Mouse (Mus musculus): ENCODE measurements around the gene Ascl3. TPM values are rescaled to one million over a fixed set of nuclear protein-coding genes. Genes with fewer than 3 reads are reported as not detected.

The Ascl3 gene
- polyA plus RNA-seq, 1 experiment = not detected

GRCm38 (mm10) chr7:109704461-109704860 lies 27.1 kb downstream of the Ascl3 start:
- no peaks in the 10 kb centered on the region for H3K27me3 ChIP-seq (ENCODE audit: control insufficient read depth, insufficient read depth, low read length, poor library complexity, severe bottlenecking)
- no peak for TF ChIP-seq EP300 (IDR thresholded peaks at IDR 0.05; ENCODE audit: insufficient read depth, low read depth, low read length)
- no peak for TF ChIP-seq POLR2A (IDR thresholded peaks at IDR 0.05; ENCODE audit: insufficient read depth, low read length)
- TF ChIP-seq CTCF (IDR thresholded peaks at IDR 0.05; ENCODE audit: low read depth, low read length) = no peak
- no peaks in the 10 kb centered on the region for H3K4me1 ChIP-seq (ENCODE audit: control insufficient read depth, insufficient read depth, low read length)
- peak overlapping the region; percentile 82 for H3K9ac ChIP-seq (ENCODE audit: low read depth, poor library complexity, severe bottlenecking)
- H3K4me3 ChIP-seq (ENCODE audit: low read depth, low read length) = peak overlapping the region; percentile 71
- H3K27ac ChIP-seq (ENCODE audit: insufficient read depth, low read length) = no peak overlapping the region
- H3K36me3 ChIP-seq (ENCODE audit: control insufficient read depth, insufficient read depth, low read length, poor library complexity, severe bottlenecking) = peaks cover 17% of the 10 kb centered on the region
- no peaks in the 10 kb centered on the region for H3K9me3 ChIP-seq (replicated peaks; ENCODE audit: control insufficient read depth, insufficient read depth, low read length, poor library complexity, severe bottlenecking)

DNA sequence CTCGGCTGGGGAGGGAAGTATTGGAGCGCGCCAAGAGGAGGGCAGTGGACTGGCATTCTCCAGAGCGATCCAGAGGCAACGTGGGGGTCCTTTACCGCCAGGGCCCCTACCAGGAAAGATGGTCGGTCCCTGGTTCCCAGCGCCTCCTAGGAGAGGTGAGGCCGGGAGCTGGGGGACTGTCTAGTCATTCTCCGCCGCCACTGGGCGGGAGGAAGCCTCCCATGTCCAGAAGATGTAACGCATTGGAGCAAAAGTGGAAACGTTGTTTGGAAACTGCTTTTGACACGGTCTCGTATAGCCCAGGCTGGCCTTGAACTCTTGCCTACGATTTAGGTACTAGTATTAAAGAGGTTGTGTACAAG lies 27.5 kb downstream of the Ascl3 start:
- Histone ChIP-seq H3K9ac (ENCODE audit: low read depth, poor library complexity, severe bottlenecking) (peak overlapping the region; percentile 82), H3K9me3 (replicated peaks; ENCODE audit: control insufficient read depth, insufficient read depth, low read length, poor library complexity, severe bottlenecking) (no peaks in the 10 kb centered on the region), H3K4me3 (ENCODE audit: low read depth, low read length) (peak overlapping the region; percentile 71), H3K4me1 (ENCODE audit: control insufficient read depth, insufficient read depth, low read length) (no peaks in the 10 kb centered on the region), H3K27ac (ENCODE audit: insufficient read depth, low read length) (no peak overlapping the region; the same call in 1 of the 2 replicates), H3K36me3 (ENCODE audit: control insufficient read depth, insufficient read depth, low read length, poor library complexity, severe bottlenecking) (peaks cover 15% of the 10 kb centered on the region), H3K27me3 (ENCODE audit: control insufficient read depth, insufficient read depth, low read length, poor library complexity, severe bottlenecking) (no peaks in the 10 kb centered on the region)
- TF ChIP-seq CTCF (IDR thresholded peaks at IDR 0.05; ENCODE audit: low read depth, low read length) (no peak), EP300 (IDR thresholded peaks at IDR 0.05; ENCODE audit: insufficient read depth, low read depth, low read length) (no peak), POLR2A (IDR thresholded peaks at IDR 0.05; ENCODE audit: insufficient read depth, low read length) (no peak)

GRCm38 (mm10) chr7:109703190-109704015 lies 28.1 kb downstream of the Ascl3 start, which contains the start of the genes St5 and Akip1:
Gene St5, minus strand, starts transcription at chr7:109703605.
Gene Akip1, plus strand, starts transcription at chr7:109703690.
- Histone ChIP-seq H3K4me1 (ENCODE audit: control insufficient read depth, insufficient read depth, low read length) (no peaks in the 10 kb centered on the region), H3K9me3 (replicated peaks; ENCODE audit: control insufficient read depth, insufficient read depth, low read length, poor library complexity, severe bottlenecking) (no peaks in the 10 kb centered on the region), H3K4me3 (ENCODE audit: low read depth, low read length) (peak within 1 kb of the TSS; percentile 72), H3K27ac (ENCODE audit: insufficient read depth, low read length) (no peak within 1 kb of the TSS; the same call in 1 of the 2 replicates), H3K27me3 (ENCODE audit: control insufficient read depth, insufficient read depth, low read length, poor library complexity, severe bottlenecking) (no peaks in the 10 kb centered on the region), H3K9ac (ENCODE audit: low read depth, poor library complexity, severe bottlenecking) (peak within 1 kb of the TSS; percentile 82), H3K36me3 (ENCODE audit: control insufficient read depth, insufficient read depth, low read length, poor library complexity, severe bottlenecking) (peaks cover 9% of the 10 kb centered on the region)
- peak; percentile 45 for TF ChIP-seq POLR2A (IDR thresholded peaks at IDR 0.05; ENCODE audit: insufficient read depth, low read length)
- no peak for TF ChIP-seq CTCF (IDR thresholded peaks at IDR 0.05; ENCODE audit: low read depth, low read length)

DNA sequence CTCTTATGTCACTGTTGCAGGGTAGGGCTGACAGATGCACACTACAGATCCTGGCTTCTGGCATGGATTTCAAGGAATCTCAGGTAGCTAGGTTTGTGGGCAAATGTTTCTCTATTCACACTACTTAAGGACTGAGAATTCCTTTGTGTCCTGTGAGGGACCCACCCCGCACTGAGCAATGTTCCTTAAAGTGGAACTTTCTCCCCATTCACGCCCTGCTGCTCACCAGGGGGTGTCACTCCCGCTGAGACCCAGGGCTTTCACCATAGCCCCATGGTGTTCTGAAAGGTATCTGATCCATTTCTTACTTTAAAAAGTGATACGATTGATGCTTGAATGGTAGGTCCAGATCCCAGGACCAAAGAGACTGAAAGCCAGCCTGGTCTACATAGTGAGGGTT lies 28.8 kb downstream of the Ascl3 start:
- TF ChIP-seq EP300 (IDR thresholded peaks at IDR 0.05; ENCODE audit: insufficient read depth, low read depth, low read length) = no peak
- TF ChIP-seq POLR2A (IDR thresholded peaks at IDR 0.05; ENCODE audit: insufficient read depth, low read length) = no peak
- H3K27ac ChIP-seq (ENCODE audit: insufficient read depth, low read length) = no peak overlapping the region
- H3K27me3 ChIP-seq (ENCODE audit: control insufficient read depth, insufficient read depth, low read length, poor library complexity, severe bottlenecking) = no peaks in the 10 kb centered on the region
- H3K36me3 ChIP-seq (ENCODE audit: control insufficient read depth, insufficient read depth, low read length, poor library complexity, severe bottlenecking) = peaks cover 4% of the 10 kb centered on the region; the same call in 1 of the 2 replicates
- no peaks in the 10 kb centered on the region for H3K9me3 ChIP-seq (replicated peaks; ENCODE audit: control insufficient read depth, insufficient read depth, low read length, poor library complexity, severe bottlenecking)
- no peaks in the 10 kb centered on the region for H3K4me1 ChIP-seq (ENCODE audit: control insufficient read depth, insufficient read depth, low read length)
- no peak overlapping the region for H3K9ac ChIP-seq (ENCODE audit: low read depth, poor library complexity, severe bottlenecking)
- H3K4me3 ChIP-seq (ENCODE audit: low read depth, low read length) = no peak overlapping the region

DNA sequence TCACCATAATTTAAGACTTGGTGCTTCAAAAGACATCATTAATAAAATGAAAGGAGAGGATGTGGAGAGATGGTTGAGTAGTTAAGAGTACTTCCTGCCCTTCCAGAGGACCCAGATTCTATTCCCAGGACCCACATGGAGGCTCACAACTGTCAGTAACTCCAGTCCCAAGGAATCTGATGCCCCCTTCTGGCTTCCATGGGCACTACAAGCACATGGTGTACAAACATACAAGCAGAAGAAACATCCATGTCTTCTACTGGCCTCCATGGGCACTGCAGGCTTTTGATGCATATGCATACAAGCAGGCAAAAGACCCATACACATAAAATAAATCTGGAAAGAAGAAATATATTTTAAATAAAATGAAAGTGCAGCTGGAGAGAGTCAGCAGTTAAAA lies 31.3 kb downstream of the Ascl3 start:
- no peaks in the 10 kb centered on the region for H3K4me1 ChIP-seq (ENCODE audit: control insufficient read depth, insufficient read depth, low read length)
- no peak overlapping the region for H3K27ac ChIP-seq (ENCODE audit: insufficient read depth, low read length)
- no peaks in the 10 kb centered on the region for H3K27me3 ChIP-seq (ENCODE audit: control insufficient read depth, insufficient read depth, low read length, poor library complexity, severe bottlenecking)
- H3K9ac ChIP-seq (ENCODE audit: low read depth, poor library complexity, severe bottlenecking) = no peak overlapping the region
- H3K4me3 ChIP-seq (ENCODE audit: low read depth, low read length) = no peak overlapping the region
- H3K9me3 ChIP-seq (replicated peaks; ENCODE audit: control insufficient read depth, insufficient read depth, low read length, poor library complexity, severe bottlenecking) = no peaks in the 10 kb centered on the region
- H3K36me3 ChIP-seq (ENCODE audit: control insufficient read depth, insufficient read depth, low read length, poor library complexity, severe bottlenecking) = no peaks in the 10 kb centered on the region
- TF ChIP-seq CTCF (IDR thresholded peaks at IDR 0.05; ENCODE audit: low read depth, low read length) (peak; percentile 34), POLR2A (IDR thresholded peaks at IDR 0.05; ENCODE audit: insufficient read depth, low read length) (no peak)

GRCm38 (mm10) chr7:109695339-109695726 lies 36.2 kb downstream of the Ascl3 start:
- no peaks in the 10 kb centered on the region for H3K27me3 ChIP-seq (ENCODE audit: control insufficient read depth, insufficient read depth, low read length, poor library complexity, severe bottlenecking)
- no peak for TF ChIP-seq EP300 (IDR thresholded peaks at IDR 0.05; ENCODE audit: insufficient read depth, low read depth, low read length)
- no peak for TF ChIP-seq POLR2A (IDR thresholded peaks at IDR 0.05; ENCODE audit: insufficient read depth, low read length)
- TF ChIP-seq CTCF (IDR thresholded peaks at IDR 0.05; ENCODE audit: low read depth, low read length) = no peak

More at GRCm38 (mm10) chr7:109695339-109695726, 36.2 kb downstream of the Ascl3 start:
- H3K4me1 ChIP-seq (ENCODE audit: control insufficient read depth, insufficient read depth, low read length) = no peaks in the 10 kb centered on the region
- H3K9ac ChIP-seq (ENCODE audit: low read depth, poor library complexity, severe bottlenecking) = no peak overlapping the region
- no peaks in the 10 kb centered on the region for H3K9me3 ChIP-seq (replicated peaks; ENCODE audit: control insufficient read depth, insufficient read depth, low read length, poor library complexity, severe bottlenecking)
- no peaks in the 10 kb centered on the region for H3K36me3 ChIP-seq (ENCODE audit: control insufficient read depth, insufficient read depth, low read length, poor library complexity, severe bottlenecking)
- H3K4me3 ChIP-seq (ENCODE audit: low read depth, low read length) = no peak overlapping the region
- 0 out of 2 replicates have a peak overlapping the region, but pooled peaks have one; percentile 46 for H3K27ac ChIP-seq (ENCODE audit: insufficient read depth, low read length)
